Mouse (Mus musculus) right cerebral cortex, postnatal 36 days (tissue): ENCODE data around the gene Macc1.

ENCODE experiments used
- DNase-seq, 2 experiments: peaks; one replicate each; pipeline ENCODE4 v3.0.0; 2022; ENCODE audit warnings: low spot score in 2 of 2, mixed read lengths in 1 of 2

Gene Macc1

GRCm38 (mm10) chr12:119386650-119387049 is 72.6 kb downstream of the Macc1 start:
- DNase-seq: no peak

GRCm38 (mm10) chr12:119387925-119388324 is 73.9 kb downstream of the Macc1 start:
- DNase-seq: no peak

GRCm38 (mm10) chr12:119390192-119390684 is 76.2 kb downstream of the Macc1 start:
- DNase-seq: no peak

- DNase-seq: no peak
Observed at GRCm38 (mm10) chr12:119398046-119398659, 84.1 kb downstream of the Macc1 start.

GRCm38 (mm10) chr12:119402273-119402672 is 88.2 kb downstream of the Macc1 start:
- no peak for DNase-seq

GRCm38 (mm10) chr12:119402796-119403195 is 88.7 kb downstream of the Macc1 start:
- DNase-seq: no peak

GRCm38 (mm10) chr12:119404810-119405209 is 90.7 kb downstream of the Macc1 start:
- no peak for DNase-seq

GRCm38 (mm10) chr12:119410522-119410921 is 96.5 kb downstream of the Macc1 start:
- DNase-seq: no peak

- no peak for DNase-seq
Observed at GRCm38 (mm10) chr12:119410956-119411355, 96.9 kb downstream of the Macc1 start.

- DNase-seq: no peak
Observed at GRCm38 (mm10) chr12:119411982-119412381, 97.9 kb downstream of the Macc1 start.

- DNase-seq: no peak
Observed at GRCm38 (mm10) chr12:119415900-119416299, 101.8 kb downstream of the Macc1 start.

- DNase-seq: no peak
Observed at GRCm38 (mm10) chr12:119425749-119426148, 111.7 kb downstream of the Macc1 start.

GRCm38 (mm10) chr12:119426182-119426886 is 112.3 kb downstream of the Macc1 start:
- no peak for DNase-seq

- DNase-seq: peak; percentile 45
Observed at GRCm38 (mm10) chr12:119426887-119427204, 112.8 kb downstream of the Macc1 start.

- DNase-seq: no peak
Observed at GRCm38 (mm10) chr12:119440720-119441119, 126.7 kb downstream of the Macc1 start.

GRCm38 (mm10) chr12:119450116-119450515 is 136.0 kb downstream of the Macc1 start:
- DNase-seq: peak; percentile 9 to 11

- no peak for DNase-seq
Observed at GRCm38 (mm10) chr12:119451232-119451631, 137.2 kb downstream of the Macc1 start.

- peak in 1 of 2 experiments; percentile 8 for DNase-seq
Observed at GRCm38 (mm10) chr12:119454076-119454475, 140.0 kb downstream of the Macc1 start.

GRCm38 (mm10) chr12:119464040-119464939 is 150.2 kb downstream of the Macc1 start:
- peak; percentile 8 to 57 for DNase-seq

- DNase-seq: no peak
Observed at GRCm38 (mm10) chr12:119464940-119465245, 150.8 kb downstream of the Macc1 start.

GRCm38 (mm10) chr12:119467656-119468055 is 153.6 kb downstream of the Macc1 start:
- DNase-seq: no peak

- no peak for DNase-seq
Observed at GRCm38 (mm10) chr12:119470260-119470659, 156.2 kb downstream of the Macc1 start.
